28 mouse cellular contexts compared by ENCODE assay signal in genomic region chr8:47847161-47847560, GRCm38 (mm10). TPM values are rescaled to one million over a fixed set of nuclear protein-coding genes. Genes with fewer than 3 reads are reported as not detected.
DNase-seq lines count a peak whose midpoint lies in the region; ATAC-seq and TF ChIP-seq lines count a peak whose summit lies in the region.
"Had no signal": no experiment of that assay in that cellular context is flagged by ENCODE, and none has a peak within 500 bp of the region (broad histone marks: within the 10 kb centered on the region; RNA-seq: fewer than 3 reads in every experiment).

No protein-coding gene starts in this region.

- no peak overlapping the region for H3K4me2 ChIP-seq in forebrain, embryonic 11.5 days (ENCODE audit: low read depth, low read length, severe bottlenecking)
- H3K4me2 ChIP-seq in forebrain, postnatal 0 days (ENCODE audit: low read depth) = no peak overlapping the region
- H3K4me2 ChIP-seq in midbrain, embryonic 11.5 days = no peak overlapping the region
- no peak overlapping the region for H3K4me2 ChIP-seq in midbrain, embryonic 14.5 days (ENCODE audit: low read length)
- H3K4me2 ChIP-seq: embryonic facial prominence, embryonic 13.5 days; embryonic facial prominence, embryonic 15.5 days; forebrain, embryonic 13.5 days; forebrain, embryonic 15.5 days had no signal

- TF ChIP-seq CTCF in forebrain, postnatal 0 days (IDR thresholded peaks at IDR 0.05; ENCODE audit: low read depth) = no peak

- DNase-seq in forebrain, embryonic 11.5 days (ENCODE audit: low spot score) = peak; percentile 17
- no peak for DNase-seq in forebrain, postnatal 0 days
- peak; percentile 47 for DNase-seq in left cerebral cortex, postnatal 4 days
- DNase-seq in left cerebral cortex, postnatal 36 days (ENCODE audit: low spot score in 2 of 2) = no peak
- peak; percentile 41 for DNase-seq in midbrain, embryonic 11.5 days (ENCODE audit: low spot score, missing footprints)
- DNase-seq in midbrain, embryonic 14.5 days = no peak
- DNase-seq: adrenal gland, adult 2 months; adrenal gland, postnatal 10 days; adrenal gland, postnatal 25 days; cerebellum, adult 11-12 months; cerebellum, adult 2 months; cerebellum, adult 9-10 months; cerebellum, postnatal 14 days; cerebellum, postnatal 36 days; embryo, embryonic 11 days had no signal

- H3K4me3 ChIP-seq in forebrain, embryonic 11.5 days (ENCODE audit: low read depth, low read length) = no peak overlapping the region
- no peak overlapping the region for H3K4me3 ChIP-seq in forebrain, postnatal 0 days (ENCODE audit: low read depth, low read length)
- H3K4me3 ChIP-seq in midbrain, embryonic 11.5 days (ENCODE audit: low read depth, low read length) = no peak overlapping the region
- H3K4me3 ChIP-seq in midbrain, embryonic 14.5 days (replicated peaks; ENCODE audit: low read depth, low read length) = no peak overlapping the region
- H3K4me3 ChIP-seq: embryonic facial prominence, embryonic 13.5 days; embryonic facial prominence, embryonic 15.5 days; erythroblast, embryonic 14.5 days; forebrain, embryonic 10.5 days; forebrain, embryonic 13.5 days; forebrain, embryonic 15.5 days had no signal

- H3K36me3 ChIP-seq in forebrain, embryonic 11.5 days (ENCODE audit: control insufficient read depth, insufficient read depth, low read length) = no peaks in the 10 kb centered on the region
- H3K36me3 ChIP-seq in forebrain, postnatal 0 days (ENCODE audit: insufficient read depth) = peaks cover 17% of the 10 kb centered on the region; the same call in 1 of the 2 replicates
- H3K36me3 ChIP-seq in midbrain, embryonic 11.5 days (ENCODE audit: control insufficient read depth, insufficient read depth, low read length) = no peaks in the 10 kb centered on the region; the same call in 1 of the 2 replicates
- peaks cover 15% of the 10 kb centered on the region for H3K36me3 ChIP-seq in midbrain, embryonic 14.5 days (ENCODE audit: control insufficient read depth, insufficient read depth, low read length)
- H3K36me3 ChIP-seq: forebrain, embryonic 15.5 days had no signal

- H3K27ac ChIP-seq in forebrain, embryonic 11.5 days (ENCODE audit: low read depth, low read length) = no peak overlapping the region
- no peak overlapping the region for H3K27ac ChIP-seq in forebrain, postnatal 0 days (ENCODE audit: low read depth, low read length)
- H3K27ac ChIP-seq in midbrain, embryonic 11.5 days (ENCODE audit: low read depth, low read length) = no peak overlapping the region
- no peak overlapping the region for H3K27ac ChIP-seq in midbrain, embryonic 14.5 days (replicated peaks; ENCODE audit: low read depth, low read length)
- H3K27ac ChIP-seq: embryonic facial prominence, embryonic 13.5 days; embryonic facial prominence, embryonic 15.5 days; forebrain, embryonic 10.5 days; forebrain, embryonic 13.5 days; forebrain, embryonic 15.5 days had no signal

- 96% methylated on average over 14 of the region's 14 CpGs for WGBS in forebrain, embryonic 11.5 days
- 89% methylated on average over 14 of the region's 14 CpGs for WGBS in forebrain, postnatal 0 days
- 94% methylated on average over 14 of the region's 14 CpGs for WGBS in midbrain, embryonic 11.5 days
- 96% methylated on average over 14 of the region's 14 CpGs for WGBS in midbrain, embryonic 14.5 days

- H3K9ac ChIP-seq in forebrain, embryonic 11.5 days (ENCODE audit: low read length) = no peak overlapping the region
- H3K9ac ChIP-seq in forebrain, postnatal 0 days = no peak overlapping the region
- H3K9ac ChIP-seq in midbrain, embryonic 11.5 days (ENCODE audit: low read length) = no peak overlapping the region
- no peak overlapping the region for H3K9ac ChIP-seq in midbrain, embryonic 14.5 days (replicated peaks; ENCODE audit: low read length)
- H3K9ac ChIP-seq: embryonic facial prominence, embryonic 13.5 days; embryonic facial prominence, embryonic 15.5 days; forebrain, embryonic 13.5 days; forebrain, embryonic 15.5 days had no signal

- no peaks in the 10 kb centered on the region for H3K9me3 ChIP-seq in forebrain, embryonic 11.5 days (ENCODE audit: control insufficient read depth, low read length)
- no peaks in the 10 kb centered on the region for H3K9me3 ChIP-seq in forebrain, postnatal 0 days (ENCODE audit: low read length)
- no peaks in the 10 kb centered on the region for H3K9me3 ChIP-seq in midbrain, embryonic 11.5 days (ENCODE audit: control insufficient read depth, low read length)
- no peaks in the 10 kb centered on the region for H3K9me3 ChIP-seq in midbrain, embryonic 14.5 days (ENCODE audit: control insufficient read depth, low read length)
- H3K9me3 ChIP-seq: embryonic facial prominence, embryonic 13.5 days; embryonic facial prominence, embryonic 15.5 days; forebrain, embryonic 10.5 days; forebrain, embryonic 13.5 days; forebrain, embryonic 15.5 days had no signal

- H3K27me3 ChIP-seq in forebrain, embryonic 11.5 days (ENCODE audit: control insufficient read depth, insufficient read depth, low read length) = no peaks in the 10 kb centered on the region
- H3K27me3 ChIP-seq in forebrain, postnatal 0 days (ENCODE audit: insufficient read depth, low read length) = no peaks in the 10 kb centered on the region
- H3K27me3 ChIP-seq in midbrain, embryonic 11.5 days (ENCODE audit: control insufficient read depth, insufficient read depth, low read length) = no peaks in the 10 kb centered on the region
- no peaks in the 10 kb centered on the region for H3K27me3 ChIP-seq in midbrain, embryonic 14.5 days (ENCODE audit: control insufficient read depth, insufficient read depth, low read length)
- H3K27me3 ChIP-seq: embryonic facial prominence, embryonic 13.5 days; embryonic facial prominence, embryonic 15.5 days; forebrain, embryonic 13.5 days; forebrain, embryonic 15.5 days had no signal

- no peaks in the 10 kb centered on the region for H3K4me1 ChIP-seq in forebrain, embryonic 11.5 days (replicated peaks; ENCODE audit: control insufficient read depth, insufficient read depth, low read length)
- H3K4me1 ChIP-seq in forebrain, postnatal 0 days (ENCODE audit: insufficient read depth) = 0 out of 2 replicates have a peak, but pooled peaks cover 2% of the 10 kb centered on the region
- no peaks in the 10 kb centered on the region for H3K4me1 ChIP-seq in midbrain, embryonic 11.5 days (ENCODE audit: control insufficient read depth, insufficient read depth, low read length)
- no peaks in the 10 kb centered on the region for H3K4me1 ChIP-seq in midbrain, embryonic 14.5 days (ENCODE audit: control insufficient read depth, insufficient read depth, low read length)
- H3K4me1 ChIP-seq: forebrain, embryonic 15.5 days had no signal

- intact Hi-C loops in left cerebral cortex, postnatal 4 days (cut with DNase I) = loop anchor here (5.0 kb wide), 1 partner anchor 105 kb away; no protein-coding TSS in a partner anchor
- intact Hi-C loops in left cerebral cortex, postnatal 36 days (cut with DNase I) = no loop called here

- ATAC-seq in forebrain, embryonic 11.5 days (replicated peaks; ENCODE audit: low FRiP score) = no peak
- no peak for ATAC-seq in forebrain, postnatal 0 days
- no peak for ATAC-seq in midbrain, embryonic 11.5 days (ENCODE audit: low FRiP score)
- no peak for ATAC-seq in midbrain, embryonic 14.5 days (ENCODE audit: low FRiP score, low TSS enrichment)
- ATAC-seq: forebrain, embryonic 13.5 days; forebrain, embryonic 15.5 days had no signal

RNA-seq across cellular contexts. Expression of gene Cldn22, which starts 22.9 kb away (rescaled TPM):
- not detected in 2 replicates for polyA plus RNA-seq in forebrain, embryonic 11.5 days (2014; fragmentation: Nextera tagmentation; extraction: Ambion mirVana)
- not detected in 2 replicates for total RNA-seq in forebrain, postnatal 0 days (2014; rRNA removed)
- polyA plus RNA-seq in forebrain, postnatal 0 days (2015; fragmentation: Nextera tagmentation; extraction: Ambion mirVana) = not detected in 2 replicates
- total RNA-seq in left cerebral cortex, postnatal 4 days (2021) = not detected
- total RNA-seq in left cerebral cortex, postnatal 36 days (2021) = 1 to 10 TPM in 1 of 2 experiments, not detected in 1; 2.3 TPM
- polyA plus RNA-seq in midbrain, embryonic 11.5 days (2014; fragmentation: Nextera tagmentation; extraction: Ambion mirVana) = not detected in 2 replicates
- not detected in 2 replicates for polyA plus RNA-seq in midbrain, embryonic 14.5 days (2014; fragmentation: Nextera tagmentation; extraction: Ambion mirVana)
- total RNA-seq: adrenal gland, postnatal 4 days; common myeloid progenitor, adult 5-6 weeks; MEL had no signal
- polyA plus RNA-seq: brain, embryonic 14.5 days; C2C12; embryonic facial prominence, embryonic 11.5 days; embryonic facial prominence, embryonic 13.5 days; embryonic facial prominence, embryonic 15.5 days; erythroblast, embryonic 14.5 days; forebrain, embryonic 10.5 days; forebrain, embryonic 13.5 days; forebrain, embryonic 15.5 days had no signal

RNA-seq across cellular contexts. Expression of gene Cldn24, which starts 25.2 kb away (rescaled TPM):
- not detected in 2 replicates for polyA plus RNA-seq in forebrain, embryonic 11.5 days (2014; fragmentation: Nextera tagmentation; extraction: Ambion mirVana)
- 0.46 TPM in 1 of 2 replicates, not detected in the other for total RNA-seq in forebrain, postnatal 0 days (2014; rRNA removed)
- polyA plus RNA-seq in forebrain, postnatal 0 days (2015; fragmentation: Nextera tagmentation; extraction: Ambion mirVana) = not detected in 2 replicates
- not detected for total RNA-seq in left cerebral cortex, postnatal 4 days (2021)
- total RNA-seq in left cerebral cortex, postnatal 36 days (2021) = under 1 TPM in 1 of 2 experiments, not detected in 1; 0.66 TPM
- not detected in 2 replicates for polyA plus RNA-seq in midbrain, embryonic 11.5 days (2014; fragmentation: Nextera tagmentation; extraction: Ambion mirVana)
- polyA plus RNA-seq in midbrain, embryonic 14.5 days (2014; fragmentation: Nextera tagmentation; extraction: Ambion mirVana) = not detected in 2 replicates
- total RNA-seq: adrenal gland, adult 2 months; adrenal gland, postnatal 10 days; adrenal gland, postnatal 25 days; adrenal gland, postnatal 4 days; common myeloid progenitor, adult 5-6 weeks; ES-E14; MEL had no signal
- polyA plus RNA-seq: adrenal gland, adult 2 months; brain, embryonic 14.5 days; C2C12; cerebellum, adult 2 months; embryonic facial prominence, embryonic 11.5 days; embryonic facial prominence, embryonic 13.5 days; embryonic facial prominence, embryonic 15.5 days; erythroblast, embryonic 14.5 days; forebrain, embryonic 10.5 days; forebrain, embryonic 13.5 days; forebrain, embryonic 15.5 days had no signal

Comparison
In these comparisons a context has a peak if more than half of its experiments do, and no peak if none do; other contexts are left out.
1. DNase-seq: peak in forebrain, embryonic 11.5 days (single experiment), left cerebral cortex, postnatal 4 days (single experiment) and midbrain, embryonic 11.5 days (single experiment); none in forebrain, postnatal 0 days (single experiment), left cerebral cortex, postnatal 36 days (0 of 2) and midbrain, embryonic 14.5 days (single experiment).